Mouse (Mus musculus) heart, adult 2 months (tissue): Measurements from ENCODE around the gene Crybg3. TPM values are rescaled to one million over a fixed set of nuclear protein-coding genes. Genes with fewer than 3 reads are reported as not detected.

Source experiments
- DNase-seq, 2 experiments: peaks; one replicate each; pipeline ENCODE4 v3.0.0; 2021
- H3K27ac ChIP-seq: fragments of 200-600 bp; 2 replicates; pipeline ENCODE4 v1.8.1; 2022
- H3K27me3 ChIP-seq: fragments of 200-500 bp; 2 replicates; pipeline ENCODE4 v1.6.1; 2012; ENCODE audit warnings: mild to moderate bottlenecking, low read length, inconsistent platforms, mixed read lengths; ENCODE audit not compliant: control insufficient read depth, insufficient read depth
- H3K36me3 ChIP-seq: fragments of 200-500 bp; 2 replicates; pipeline ENCODE4 v1.6.1; 2012; ENCODE audit warnings: low read length, inconsistent platforms; ENCODE audit not compliant: control insufficient read depth, insufficient read depth
- H3K4me1 ChIP-seq: fragments of 200-500 bp; 2 replicates; pipeline ENCODE4 v1.6.1; 2011; ENCODE audit warnings: low read length; ENCODE audit not compliant: control insufficient read depth, insufficient read depth
- H3K4me3 ChIP-seq: fragments of 200-600 bp; 2 replicates; pipeline ENCODE4 v1.8.1; 2022
- H3K79me2 ChIP-seq: fragments of 200-500 bp; replicated peaks from 2 replicates; pipeline ENCODE4 v1.6.1; 2012; ENCODE audit warnings: mild to moderate bottlenecking, inconsistent platforms, low read length, moderate library complexity, mixed read lengths; ENCODE audit not compliant: control insufficient read depth, insufficient read depth
- H3K9ac ChIP-seq: fragments of 200-500 bp; 2 replicates; pipeline ENCODE4 v1.6.1; 2012; ENCODE audit warnings: low read depth, mild to moderate bottlenecking, control low read depth, inconsistent platforms, low read length, mixed read lengths
- CTCF ChIP-seq: fragments of 200-600 bp; IDR thresholded peaks from 2 replicates; pipeline ENCODE4 v1.8.1; 2022; ENCODE audit warnings: antibody characterized with exemption, mild to moderate bottlenecking, moderate library complexity
- EP300 ChIP-seq: fragments of 200-500 bp; IDR thresholded peaks from 2 replicates; pipeline ENCODE4 v1.6.1; 2011; ENCODE audit warnings: low read depth, low read length, control low read depth; ENCODE audit not compliant: insufficient read depth
- POLR2A ChIP-seq: fragments of 200-500 bp; IDR thresholded peaks from 2 replicates; pipeline ENCODE4 v1.6.1; 2011; ENCODE audit warnings: mild to moderate bottlenecking, low read depth, low read length, control low read depth; ENCODE audit not compliant: insufficient read depth
- WGBS: fragments of 180-500 bp; shearing (Covaris S2); methylation state at CpG from one replicate; pipeline ENCODE4 v1.1.7; 2018; 5-methylcytosine and 5-hydroxymethylcytosine counted together
- intact Hi-C: fragments of 180-260 bp; cut with DNase I; formaldehyde crosslinking; loops from one replicate; pipeline ENCODE4 v1.15.1; 2025
- polyA plus RNA-seq: library from polyadenylated mRNA; depleted of rRNA; stranded (reverse); fragments of >200 nt; gene quantifications from 2 replicates; pipeline ENCODE4 v1.2.3, GENCODE M21; 2012
- total RNA-seq, 2 experiments: library from RNA; stranded (reverse); gene quantifications; 2 replicates each; pipeline ENCODE4 v1.2.3; 2021

Crybg3 gene
- total and polyA plus RNA-seq, 3 experiments: 14.9 to 74.7 (median 65.0) TPM

- H3K9ac ChIP-seq: no peak overlapping the region
- H3K36me3 ChIP-seq: peaks cover 8% of the 10 kb centered on the region
- intact Hi-C loops: no loop called here
- no peaks in the 10 kb centered on the region for H3K27me3 ChIP-seq
- no peak overlapping the region for H3K27ac ChIP-seq
- 95% methylated on average over 3 of the region's 3 CpGs for WGBS
- H3K4me3 ChIP-seq: no peak overlapping the region
- H3K79me2 ChIP-seq: no peaks in the 10 kb centered on the region
- H3K4me1 ChIP-seq: no peaks in the 10 kb centered on the region
- TF ChIP-seq POLR2A: no peak
- no peak for TF ChIP-seq EP300
- TF ChIP-seq CTCF: no peak
- no peak for DNase-seq
These were observed 101.6 kb downstream of the Crybg3 start for GRCm38 (mm10) chr16:59499180-59499579.

GRCm38 (mm10) chr16:59497947-59498346 lies 102.8 kb downstream of the Crybg3 start:
- peaks cover 11% of the 10 kb centered on the region for H3K36me3 ChIP-seq
- 93% methylated on average over 1 of the region's 1 CpGs for WGBS

DNA sequence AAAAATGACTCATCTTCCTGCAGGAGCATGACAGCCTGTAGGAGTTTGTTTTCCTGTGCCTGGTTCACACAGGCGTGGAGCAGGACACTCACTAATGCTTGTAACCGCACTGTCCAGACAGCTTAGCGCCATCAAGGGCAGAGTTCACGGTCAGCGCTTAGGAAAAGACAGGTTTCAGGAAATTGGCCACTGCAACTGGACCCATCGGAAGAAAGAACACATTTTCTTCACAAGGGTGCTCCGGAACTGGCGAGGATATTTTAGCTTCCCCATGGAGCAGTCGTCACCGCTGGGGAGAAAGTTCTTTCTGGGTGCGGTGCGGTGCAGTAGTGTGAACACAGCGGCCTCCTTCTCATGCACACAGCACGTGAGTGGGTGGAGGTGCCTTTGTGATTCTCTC lies 107.6 kb downstream of the Crybg3 start:
- H3K9ac ChIP-seq: no peak overlapping the region
- 64% methylated on average over 14 of the region's 14 CpGs for WGBS
- TF ChIP-seq CTCF (no peak), POLR2A (no peak), EP300 (no peak)
- no peak overlapping the region for H3K4me3 ChIP-seq
- H3K27ac ChIP-seq: no peak overlapping the region
- H3K4me1 ChIP-seq: no peaks in the 10 kb centered on the region
- no peak for DNase-seq
- intact Hi-C loops: no loop called here
- H3K79me2 ChIP-seq: no peaks in the 10 kb centered on the region
- H3K36me3 ChIP-seq: peaks cover 3% of the 10 kb centered on the region
- no peaks in the 10 kb centered on the region for H3K27me3 ChIP-seq

More at GRCm38 (mm10) chr16:59497947-59498346, 102.8 kb downstream of the Crybg3 start:
- Histone ChIP-seq H3K9ac (no peak overlapping the region), H3K27me3 (no peaks in the 10 kb centered on the region), H3K4me1 (no peaks in the 10 kb centered on the region), H3K4me3 (no peak overlapping the region), H3K79me2 (no peaks in the 10 kb centered on the region), H3K27ac (no peak overlapping the region)
- TF ChIP-seq EP300 (no peak), CTCF (no peak), POLR2A (no peak)
- intact Hi-C loops: no loop called here
- DNase-seq: no peak

DNA sequence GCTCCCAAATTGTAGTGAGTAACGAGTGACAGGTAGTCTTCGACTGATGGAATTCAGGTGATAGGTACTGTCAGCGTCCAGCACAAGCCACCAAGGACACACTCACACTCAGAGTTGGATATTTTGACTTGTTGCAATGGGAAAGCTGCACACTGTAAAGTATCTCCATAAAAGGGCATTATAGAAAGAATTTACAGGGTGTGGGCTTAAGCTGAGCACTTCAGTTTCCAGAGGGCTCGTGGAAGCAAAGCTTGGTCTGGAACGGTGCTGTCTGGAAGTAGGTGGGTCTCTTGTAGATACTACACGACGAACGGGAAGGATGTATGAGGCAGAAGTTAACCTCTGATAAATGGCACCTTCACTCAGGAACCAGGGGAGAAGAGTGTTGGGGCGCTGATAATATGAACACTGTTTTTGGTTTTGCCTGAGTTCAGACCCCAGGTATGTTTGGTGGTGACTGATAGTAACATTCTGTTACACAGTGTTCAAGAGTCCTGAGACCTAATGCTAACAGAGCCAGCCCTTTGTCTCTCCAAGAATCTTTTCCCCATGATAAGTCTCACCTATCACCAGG lies 112.7 kb downstream of the Crybg3 start:
- H3K36me3 ChIP-seq: peaks cover 5% of the 10 kb centered on the region; the same call in 1 of the 2 replicates
- H3K27ac ChIP-seq: no peak overlapping the region
- no peak for TF ChIP-seq EP300
- no peak for TF ChIP-seq CTCF
- TF ChIP-seq POLR2A: no peak
- intact Hi-C loops: no loop called here
- DNase-seq: no peak
- H3K9ac ChIP-seq: no peak overlapping the region
- H3K79me2 ChIP-seq: no peaks in the 10 kb centered on the region
- no peaks in the 10 kb centered on the region for H3K4me1 ChIP-seq
- H3K27me3 ChIP-seq: no peaks in the 10 kb centered on the region
- WGBS: 68% methylated on average over 9 of the region's 9 CpGs
- no peak overlapping the region for H3K4me3 ChIP-seq

DNA sequence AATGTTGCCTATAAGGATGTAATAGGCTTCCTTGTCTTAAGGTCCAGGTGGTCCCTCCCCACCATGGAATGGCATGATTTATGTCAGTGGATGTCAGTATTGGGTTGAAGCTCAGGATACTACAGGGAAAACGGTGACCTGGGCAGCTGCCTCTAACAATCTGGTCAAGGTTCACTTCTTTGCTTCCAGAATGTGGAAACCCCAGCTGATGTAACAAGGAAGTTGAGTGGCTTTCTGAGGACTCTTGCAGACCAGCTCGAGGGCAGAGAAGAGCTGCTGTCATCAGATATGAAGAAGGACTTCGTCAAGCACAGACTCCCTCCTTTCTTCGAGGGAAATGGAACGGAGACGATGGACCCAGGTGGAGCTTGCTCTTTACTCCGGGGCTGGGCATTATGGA lies 113.5 kb downstream of the Crybg3 start:
- intact Hi-C loops: no loop called here
- no peaks in the 10 kb centered on the region for H3K27me3 ChIP-seq
- H3K4me1 ChIP-seq: no peaks in the 10 kb centered on the region
- no peak overlapping the region for H3K4me3 ChIP-seq
- no peak for TF ChIP-seq EP300
- no peak for TF ChIP-seq CTCF
- no peaks in the 10 kb centered on the region for H3K79me2 ChIP-seq
- no peak for DNase-seq
- H3K36me3 ChIP-seq: peaks cover 5% of the 10 kb centered on the region; the same call in 1 of the 2 replicates
- no peak overlapping the region for H3K27ac ChIP-seq
- no peak overlapping the region for H3K9ac ChIP-seq
- WGBS: 76% methylated on average over 7 of the region's 7 CpGs

GRCm38 (mm10) chr16:59477955-59478354 lies 122.8 kb downstream of the Crybg3 start:
- Histone ChIP-seq H3K4me1 (no peaks in the 10 kb centered on the region), H3K36me3 (no peaks in the 10 kb centered on the region; the same call in none of the 2 replicates), H3K27me3 (no peaks in the 10 kb centered on the region), H3K79me2 (no peaks in the 10 kb centered on the region), H3K9ac (no peak overlapping the region), H3K4me3 (no peak overlapping the region), H3K27ac (no peak overlapping the region)
- WGBS: 76% methylated on average over 3 of the region's 3 CpGs
- intact Hi-C loops: no loop called here
- TF ChIP-seq EP300 (no peak), POLR2A (no peak), CTCF (no peak)
- no peak for DNase-seq
